Mouse (Mus musculus) erythroid progenitor cell, adult 5-6 weeks (primary cell): ENCODE measurements around the gene Alg9. TPM values are rescaled to one million over a fixed set of nuclear protein-coding genes. Genes with fewer than 3 reads are reported as not detected.

Source experiments
- ATAC-seq: replicated peaks from 2 replicates; pipeline ENCODE4 v1.8.0; 2016; ENCODE audit warnings: moderate number of reproducible peaks, mild to moderate bottlenecking, moderate TSS enrichment, inconsistent platforms; ENCODE audit not compliant: poor library complexity, low FRiP score, severe bottlenecking
- total RNA-seq, 2 experiments: library from RNA; stranded (forward) in 1 of 2; stranded (reverse) in 1 of 2; fragments of 150-400 nt in 1 of 2; fragments of 186-747, 209-891 nt in 1 of 2; gene quantifications; 2 replicates each; pipeline versions ENCODE4 v1.2.3 to v1.2.4; 2015 to 2017; ENCODE audit warnings: low replicate concordance in 2 of 2

The Alg9 gene
- total RNA-seq, 2 experiments from 2014 or later: 11.4 to 16.8 TPM

- ATAC-seq: no peak
Measured at GRCm38 (mm10) chr9:50873210-50873609, 98.4 kb downstream of the Alg9 start.

GRCm38 (mm10) chr9:50874031-50874430 lies 99.2 kb downstream of the Alg9 start:
- no peak for ATAC-seq

- ATAC-seq: no peak
Measured at GRCm38 (mm10) chr9:50875470-50875869, 100.7 kb downstream of the Alg9 start.

GRCm38 (mm10) chr9:50876287-50876686 lies 101.5 kb downstream of the Alg9 start:
- ATAC-seq: no peak

GRCm38 (mm10) chr9:50877431-50877830 lies 102.6 kb downstream of the Alg9 start:
- no peak for ATAC-seq

- no peak for ATAC-seq
Measured at GRCm38 (mm10) chr9:50882183-50882582, 107.4 kb downstream of the Alg9 start.

GRCm38 (mm10) chr9:50884093-50884492 lies 109.3 kb downstream of the Alg9 start:
- no peak for ATAC-seq

GRCm38 (mm10) chr9:50884741-50885599 lies 110.2 kb downstream of the Alg9 start:
- ATAC-seq: no peak

- no peak for ATAC-seq
Measured at GRCm38 (mm10) chr9:50885600-50885987, 110.8 kb downstream of the Alg9 start.

- no peak for ATAC-seq
Measured at GRCm38 (mm10) chr9:50886870-50887269, 112.1 kb downstream of the Alg9 start.

GRCm38 (mm10) chr9:50887351-50887750 lies 112.5 kb downstream of the Alg9 start:
- no peak for ATAC-seq

GRCm38 (mm10) chr9:50889211-50889610 lies 114.4 kb downstream of the Alg9 start:
- no peak for ATAC-seq

- no peak for ATAC-seq
Measured at GRCm38 (mm10) chr9:50889964-50890363, 115.1 kb downstream of the Alg9 start.

- no peak for ATAC-seq
Measured at GRCm38 (mm10) chr9:50890494-50891090, 115.8 kb downstream of the Alg9 start.

Other genes with a start within 250 kb of the Alg9 start
- 37.3 and 40.0 TPM in 2 replicates for gene Pts, start 246.3 kb upstream of the Alg9 start, total RNA-seq (2015; ENCODE audit: low replicate concordance)
- 3.7 and 17.7 TPM in 2 replicates for gene Pts, start 246.3 kb upstream of the Alg9 start, total RNA-seq (2017; ENCODE audit: low replicate concordance)
- gene Il18, start 220.2 kb upstream of the Alg9 start, total RNA-seq (2015; ENCODE audit: low replicate concordance): 10.8 and 13.8 TPM in 2 replicates
- 1.1 and 11.3 TPM in 2 replicates for gene Il18, start 220.2 kb upstream of the Alg9 start, total RNA-seq (2017; ENCODE audit: low replicate concordance)
- gene Bco2, start 219.8 kb upstream of the Alg9 start, total RNA-seq (2015; ENCODE audit: low replicate concordance): not detected in 2 replicates
- not detected in 2 replicates for gene Bco2, start 219.8 kb upstream of the Alg9 start, total RNA-seq (2017; ENCODE audit: low replicate concordance)
- not detected in 2 replicates for gene Tex12, start 213.7 kb upstream of the Alg9 start, total RNA-seq (2015; ENCODE audit: low replicate concordance)
- not detected in 2 replicates for gene Tex12, start 213.7 kb upstream of the Alg9 start, total RNA-seq (2017; ENCODE audit: low replicate concordance)
- 79.6 and 82.2 TPM in 2 replicates for gene Sdhd, start 171.2 kb upstream of the Alg9 start, total RNA-seq (2015; ENCODE audit: low replicate concordance)
- gene Sdhd, start 171.2 kb upstream of the Alg9 start, total RNA-seq (2017; ENCODE audit: low replicate concordance): 43.1 and 59.0 TPM in 2 replicates
- 29.6 and 98.1 TPM in 2 replicates for gene Timm8b, start 171.1 kb upstream of the Alg9 start, total RNA-seq (2015; ENCODE audit: low replicate concordance)
- 22.5 and 77.4 TPM in 2 replicates for gene Timm8b, start 171.1 kb upstream of the Alg9 start, total RNA-seq (2017; ENCODE audit: low replicate concordance)
- gene Pih1d2, start 157.7 kb upstream of the Alg9 start, total RNA-seq (2015; ENCODE audit: low replicate concordance): not detected in 2 replicates
- gene Pih1d2, start 157.7 kb upstream of the Alg9 start, total RNA-seq (2017; ENCODE audit: low replicate concordance): 0.64 TPM in 1 of 2 replicates, not detected in the other
- 11.3 and 16.9 TPM in 2 replicates for gene Nkapd1, start 157.6 kb upstream of the Alg9 start, total RNA-seq (2015; ENCODE audit: low replicate concordance)
- gene Nkapd1, start 157.6 kb upstream of the Alg9 start, total RNA-seq (2017; ENCODE audit: low replicate concordance): 7.2 and 11.9 TPM in 2 replicates
- gene Dlat, start 115.2 kb upstream of the Alg9 start, total RNA-seq (2015; ENCODE audit: low replicate concordance): 8.0 and 12.3 TPM in 2 replicates
- 6.9 and 15.3 TPM in 2 replicates for gene Dlat, start 115.2 kb upstream of the Alg9 start, total RNA-seq (2017; ENCODE audit: low replicate concordance)
- not detected in 2 replicates for gene Dixdc1, start 35.5 kb upstream of the Alg9 start, total RNA-seq (2015; ENCODE audit: low replicate concordance)
- not detected in 2 replicates for gene Dixdc1, start 35.5 kb upstream of the Alg9 start, total RNA-seq (2017; ENCODE audit: low replicate concordance)
- not detected in 2 replicates for gene 2310030G06Rik, start 28.5 kb upstream of the Alg9 start, total RNA-seq (2015; ENCODE audit: low replicate concordance)
- not detected in 2 replicates for gene 2310030G06Rik, start 28.5 kb upstream of the Alg9 start, total RNA-seq (2017; ENCODE audit: low replicate concordance)
- not detected in 2 replicates for gene Cryab, start 23.7 kb upstream of the Alg9 start, total RNA-seq (2015; ENCODE audit: low replicate concordance)
- not detected in 2 replicates for gene Cryab, start 23.7 kb upstream of the Alg9 start, total RNA-seq (2017; ENCODE audit: low replicate concordance)
- not detected in 2 replicates for gene Hspb2, start 22.7 kb upstream of the Alg9 start, total RNA-seq (2015; ENCODE audit: low replicate concordance)
- not detected in 2 replicates for gene Hspb2, start 22.7 kb upstream of the Alg9 start, total RNA-seq (2017; ENCODE audit: low replicate concordance)
- gene Fdxacb1, start 6.8 kb upstream of the Alg9 start, total RNA-seq (2015; ENCODE audit: low replicate concordance): 7.9 and 8.0 TPM in 2 replicates
- 6.8 and 8.2 TPM in 2 replicates for gene Fdxacb1, start 6.8 kb upstream of the Alg9 start, total RNA-seq (2017; ENCODE audit: low replicate concordance)
- 28.1 and 38.2 TPM in 2 replicates for gene 1110032A03Rik, start 501 bp downstream of the Alg9 start, total RNA-seq (2015; ENCODE audit: low replicate concordance)
- 15.9 and 21.1 TPM in 2 replicates for gene 1110032A03Rik, start 501 bp downstream of the Alg9 start, total RNA-seq (2017; ENCODE audit: low replicate concordance)
- gene Ppp2r1b, start 70.3 kb downstream of the Alg9 start, total RNA-seq (2015; ENCODE audit: low replicate concordance): 88.0 and 88.3 TPM in 2 replicates
- 87.7 and 116 TPM in 2 replicates for gene Ppp2r1b, start 70.3 kb downstream of the Alg9 start, total RNA-seq (2017; ENCODE audit: low replicate concordance)
- 122 and 151 TPM in 2 replicates for gene Sik2, start 234.1 kb downstream of the Alg9 start, total RNA-seq (2015; ENCODE audit: low replicate concordance)
- gene Sik2, start 234.1 kb downstream of the Alg9 start, total RNA-seq (2017; ENCODE audit: low replicate concordance): 92.4 and 131 TPM in 2 replicates